Mouse (Mus musculus) ES-E14 (cell line): ENCODE measurements around the gene Fsd1. TPM values are rescaled to one million over a fixed set of nuclear protein-coding genes. Genes with fewer than 3 reads are reported as not detected.

Experiments used
- DNase-seq: peaks from one replicate; pipeline ENCODE4 v3.0.0-alpha.2; 2013; ENCODE audit warnings: low read depth, low spot score
- H3K27ac ChIP-seq: 2 replicates; pipeline ENCODE4 v1.5.1; 2012; ENCODE audit warnings: low read depth, mild to moderate bottlenecking, low read length, moderate library complexity, mixed read lengths; ENCODE audit not compliant: poor library complexity, insufficient read depth, severe bottlenecking
- H3K36me3 ChIP-seq: 2 replicates; pipeline ENCODE4 v1.6.1; 2012; ENCODE audit warnings: mild to moderate bottlenecking, low read length, moderate library complexity, mixed read lengths; ENCODE audit not compliant: control insufficient read depth, poor library complexity, insufficient read depth, severe bottlenecking
- H3K4me1 ChIP-seq, 2 experiments: fragments of 150-350 bp in 1 of 2; sonication (generic) in 1 of 2; 2 replicates each; pipeline ENCODE4 v1.6.1; 2012; ENCODE audit warnings: low read length in 2 of 2, mild to moderate bottlenecking in 1 of 2, mixed read lengths in 1 of 2; ENCODE audit not compliant: control insufficient read depth in 2 of 2, insufficient read depth in 2 of 2, poor library complexity in 1 of 2
- H3K4me3 ChIP-seq, 2 experiments: fragments of 150-350 bp in 1 of 2; sonication (generic) in 1 of 2; 2 replicates each; pipeline ENCODE4 v1.5.1; 2012; ENCODE audit warnings: low read length in 2 of 2, low read depth in 1 of 2, mild to moderate bottlenecking in 1 of 2, mixed read lengths in 1 of 2; ENCODE audit not compliant: insufficient read depth in 1 of 2, poor library complexity in 1 of 2, severe bottlenecking in 1 of 2
- H3K9ac ChIP-seq: 2 replicates; pipeline ENCODE4 v1.6.1; 2012; ENCODE audit warnings: low read depth, mild to moderate bottlenecking, low read length, mixed read lengths; ENCODE audit not compliant: poor library complexity, insufficient read depth, severe bottlenecking
- H3K9me3 ChIP-seq: fragments of 150-350 bp; sonication (generic); 2 replicates; pipeline ENCODE4 v1.6.1; 2012; ENCODE audit warnings: low read depth, mild to moderate bottlenecking, low read length; ENCODE audit not compliant: control insufficient read depth, insufficient read depth
- CHD2 ChIP-seq: IDR thresholded peaks from 2 replicates; pipeline ENCODE4 v1.6.1; 2014; ENCODE audit warnings: mild to moderate bottlenecking, low read depth, low read length, inconsistent platforms
- HCFC1 ChIP-seq: IDR thresholded peaks from 2 replicates; pipeline ENCODE4 v1.6.1; 2012; ENCODE audit warnings: low read length, inconsistent platforms, borderline replicate concordance; ENCODE audit not compliant: insufficient read depth
- MAFK ChIP-seq: IDR thresholded peaks from 2 replicates; pipeline ENCODE4 v1.6.1; 2014; ENCODE audit warnings: mild to moderate bottlenecking, low read depth, low read length, inconsistent platforms; ENCODE audit not compliant: insufficient read depth
- ZC3H11A ChIP-seq: IDR thresholded peaks from 2 replicates; pipeline ENCODE4 v1.6.1; 2012; ENCODE audit warnings: low read depth, mild to moderate bottlenecking, inconsistent platforms, low read length, borderline replicate concordance
- ZNF384 ChIP-seq: IDR thresholded peaks from 2 replicates; pipeline ENCODE4 v1.6.1; 2012; ENCODE audit warnings: low read depth, low read length, inconsistent platforms
- in situ Hi-C, 2 experiments: fragments of 600-800 bp; cut with MboI; formaldehyde crosslinking; loops; one replicate each; pipeline ENCODE4 v1.15.1; 2025; ENCODE audit warnings: low sequenced_read_pairs in 2 of 2, inconsistent platforms in 1 of 2; ENCODE audit not compliant: unreplicated experiment in 2 of 2
- total RNA-seq: library from RNA; depleted of rRNA; stranded (reverse); fragments of 300-350 nt; gene quantifications from 2 replicates; pipeline ENCODE4 v1.2.3, GENCODE M21; 2012

Gene Fsd1
- total RNA-seq, 1 experiment: 24.2 TPM

DNA sequence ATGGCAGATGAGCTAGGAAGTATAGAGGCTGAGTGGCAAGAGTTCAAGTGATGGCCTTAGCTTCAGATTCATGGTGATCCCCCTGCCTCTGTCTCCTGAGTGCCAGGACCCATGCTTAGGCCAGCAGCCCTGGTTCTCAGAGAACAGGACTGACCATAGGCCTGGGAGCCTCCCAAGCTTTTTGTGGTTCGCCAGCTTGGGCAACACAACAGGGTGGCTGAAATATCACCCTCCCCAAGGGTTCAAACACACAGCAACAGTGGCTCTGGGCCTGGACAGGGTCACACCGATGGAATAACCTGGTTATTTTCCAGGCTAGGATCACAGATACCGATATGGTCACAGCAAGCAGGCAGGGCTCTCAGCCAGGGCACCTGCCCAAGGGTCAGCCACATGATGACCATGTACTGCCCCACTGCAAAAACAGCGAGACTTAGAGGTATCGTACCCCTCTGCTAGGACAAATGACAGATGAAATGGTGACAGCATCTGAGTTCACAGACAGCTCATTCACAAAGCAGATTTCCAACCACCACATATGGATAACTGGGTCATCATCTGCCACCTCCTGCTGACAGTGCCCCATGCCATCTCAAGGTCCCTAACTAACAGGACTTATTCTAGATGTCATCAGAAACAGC lies 41.6 kb downstream of the Fsd1 start:
- Histone ChIP-seq H3K4me1 (peaks cover 2% of the 10 kb centered on the region in 2 experiments; a peak in 2 of 4 replicates), H3K9me3 (no peaks in the 10 kb centered on the region), H3K9ac (no peak overlapping the region), H3K4me3 (no peak overlapping the region), H3K27ac (no peak overlapping the region), H3K36me3 (peaks cover 15% of the 10 kb centered on the region; the same call in 1 of the 2 replicates)
- in situ Hi-C loops: no loop called here
- no peak for DNase-seq
- TF ChIP-seq MAFK (no peak), ZNF384 (no peak), HCFC1 (no peak), CHD2 (no peak), ZC3H11A (no peak)

DNA sequence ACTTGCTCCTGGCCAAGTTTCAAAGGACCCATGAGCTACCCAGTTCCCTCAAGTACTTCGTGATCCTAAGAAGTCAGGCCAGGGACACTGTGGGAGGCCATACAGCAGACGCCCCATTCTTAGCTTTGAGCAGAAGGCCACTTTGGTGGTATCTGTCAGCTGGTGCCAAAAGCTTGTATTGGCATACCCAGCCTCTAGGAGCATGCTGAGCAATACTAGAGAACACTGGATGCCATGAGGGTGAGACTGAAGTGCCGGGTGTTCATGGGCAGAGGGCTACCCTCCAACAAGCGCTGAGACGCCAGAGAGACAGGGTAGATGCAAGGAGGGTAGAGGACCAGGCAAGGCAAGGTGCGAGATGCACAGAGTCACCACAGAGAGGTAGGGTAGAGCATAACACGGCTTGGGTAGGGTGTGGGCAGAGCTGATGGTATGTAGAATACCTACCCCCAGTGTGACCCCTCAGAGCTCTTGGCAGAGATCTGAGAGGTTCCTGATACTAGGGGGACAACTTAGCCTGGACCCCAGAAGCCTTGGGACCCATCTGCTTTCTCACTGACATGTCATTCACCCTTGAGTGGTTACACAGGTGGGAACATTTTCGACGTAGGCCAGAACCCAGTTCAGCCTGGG lies 44.0 kb downstream of the Fsd1 start:
- Histone ChIP-seq H3K27ac (no peak overlapping the region), H3K4me3 (no peak overlapping the region), H3K9me3 (no peaks in the 10 kb centered on the region), H3K9ac (no peak overlapping the region), H3K4me1 (peaks cover 2 to 11% of the 10 kb centered on the region in 2 experiments; a peak in 3 of 4 replicates), H3K36me3 (peaks cover 26% of the 10 kb centered on the region; the same call in 1 of the 2 replicates)
- DNase-seq: no peak
- in situ Hi-C loops: no loop called here
- TF ChIP-seq HCFC1 (no peak), ZC3H11A (no peak), MAFK (no peak), ZNF384 (no peak), CHD2 (no peak)

DNA sequence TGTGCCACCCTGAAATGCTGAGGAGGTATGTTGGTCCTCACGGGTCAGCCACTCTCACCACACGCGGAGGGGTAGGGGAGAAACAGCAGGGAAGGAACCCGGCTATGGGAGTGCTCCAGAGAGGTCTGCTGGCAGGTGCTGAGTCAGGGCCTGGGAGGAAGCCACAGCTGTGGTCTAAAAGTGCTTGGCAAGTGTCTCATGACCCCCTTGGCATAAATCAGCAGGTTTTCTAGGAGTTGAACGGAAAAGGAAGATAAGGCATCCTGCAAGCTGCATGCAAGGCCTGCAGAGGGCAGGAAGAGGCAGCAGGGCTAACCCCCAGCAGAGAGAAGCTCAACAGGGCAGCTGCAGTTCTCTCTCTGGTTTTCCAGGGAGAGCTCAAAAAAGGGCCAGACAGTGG lies 44.6 kb downstream of the Fsd1 start:
- no peaks in the 10 kb centered on the region for H3K9me3 ChIP-seq
- no peak overlapping the region for H3K27ac ChIP-seq
- DNase-seq: no peak
- in situ Hi-C loops: no loop called here
- peaks cover 26% of the 10 kb centered on the region; the same call in 1 of the 2 replicates for H3K36me3 ChIP-seq
- no peak overlapping the region for H3K4me3 ChIP-seq
- peaks cover 4 to 12% of the 10 kb centered on the region in 2 experiments for H3K4me1 ChIP-seq
- TF ChIP-seq HCFC1 (no peak), ZNF384 (no peak), MAFK (no peak), CHD2 (no peak), ZC3H11A (no peak)
- H3K9ac ChIP-seq: no peak overlapping the region

DNA sequence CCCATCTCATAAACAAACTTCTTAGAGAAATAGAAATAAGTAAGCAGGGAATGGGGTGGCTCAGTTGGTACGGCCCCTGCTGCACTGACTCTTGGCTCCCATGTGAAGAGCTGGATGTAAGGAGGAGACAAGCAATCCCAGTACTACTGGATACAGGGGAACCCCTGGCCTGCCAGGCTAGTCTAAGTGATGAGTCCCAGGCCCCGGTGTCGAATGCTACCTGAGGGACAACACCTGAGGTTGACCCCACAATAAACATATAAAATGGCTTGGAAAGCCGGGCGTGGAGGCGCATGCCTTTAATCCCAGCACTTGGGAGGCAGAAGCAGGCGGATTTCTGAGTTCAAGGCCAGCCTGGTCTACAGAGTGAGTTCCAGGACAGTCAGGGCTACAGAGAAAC lies 45.1 kb downstream of the Fsd1 start:
- in situ Hi-C loops: no loop called here
- H3K36me3 ChIP-seq: peaks cover 26% of the 10 kb centered on the region; the same call in 1 of the 2 replicates
- H3K9ac ChIP-seq: no peak overlapping the region
- TF ChIP-seq CHD2 (no peak), ZC3H11A (no peak), ZNF384 (no peak), HCFC1 (no peak), MAFK (no peak)
- no peak for DNase-seq
- no peak overlapping the region for H3K4me3 ChIP-seq
- no peaks in the 10 kb centered on the region for H3K9me3 ChIP-seq
- no peak overlapping the region for H3K27ac ChIP-seq
- peaks cover 4 to 12% of the 10 kb centered on the region in 2 experiments for H3K4me1 ChIP-seq
